In genomic region chr5:107359395-107360053, GRCm38 (mm10) we compare ENCODE assay signal across 8 mouse cellular contexts. TPM values are rescaled to one million over a fixed set of nuclear protein-coding genes. Genes with fewer than 3 reads are reported as not detected.
DNase-seq lines count a peak whose midpoint lies in the region; ATAC-seq and TF ChIP-seq lines count a peak whose summit lies in the region.

No protein-coding gene starts in this region.

- ATAC-seq in heart, embryonic 15.5 days (replicated peaks; ENCODE audit: insufficient number of reproducible peaks, insufficient read depth, low FRiP score, low read depth): peak; percentile 97
- ATAC-seq in liver, embryonic 14.5 days (ENCODE audit: insufficient read depth): peak; percentile 97
- peak; percentile 98 for ATAC-seq in neural tube, embryonic 11.5 days (ENCODE audit: insufficient read depth, low FRiP score, low TSS enrichment)
- peak; percentile 100 for ATAC-seq in stomach, postnatal 0 days (ENCODE audit: low FRiP score, low TSS enrichment)

- peak overlapping the region; percentile 72 for H3K4me3 ChIP-seq in forebrain, embryonic 10.5 days
- H3K4me3 ChIP-seq in heart, embryonic 15.5 days: peak overlapping the region; percentile 70
- H3K4me3 ChIP-seq in liver, embryonic 14.5 days (ENCODE audit: insufficient read depth in 1 of 2, low read depth in 2 of 2, low read length in 2 of 2): peak overlapping the region; percentile 58 to 90
- peak overlapping the region; percentile 59 for H3K4me3 ChIP-seq in neural tube, embryonic 11.5 days (ENCODE audit: low read depth, low read length)
- H3K4me3 ChIP-seq in stomach, postnatal 0 days (ENCODE audit: low read depth, low read length): peak overlapping the region; percentile 64

- no peaks in the 10 kb centered on the region for H3K9me3 ChIP-seq in forebrain, embryonic 10.5 days
- no peaks in the 10 kb centered on the region for H3K9me3 ChIP-seq in heart, embryonic 15.5 days (replicated peaks)
- H3K9me3 ChIP-seq in liver, embryonic 14.5 days (ENCODE audit: control insufficient read depth, low read length): no peaks in the 10 kb centered on the region
- H3K9me3 ChIP-seq in neural tube, embryonic 11.5 days (ENCODE audit: control insufficient read depth, low read length): no peaks in the 10 kb centered on the region
- H3K9me3 ChIP-seq in stomach, postnatal 0 days (ENCODE audit: control insufficient read depth, low read length): no peaks in the 10 kb centered on the region

- H3K36me3 ChIP-seq in forebrain, embryonic 10.5 days (replicated peaks): no peaks in the 10 kb centered on the region
- no peaks in the 10 kb centered on the region for H3K36me3 ChIP-seq in heart, embryonic 15.5 days
- H3K36me3 ChIP-seq in liver, embryonic 14.5 days (replicated peaks; ENCODE audit: control insufficient read depth, insufficient read depth, low read depth): no peaks in the 10 kb centered on the region
- H3K36me3 ChIP-seq in neural tube, embryonic 11.5 days (ENCODE audit: control insufficient read depth, insufficient read depth, low read length): no peaks in the 10 kb centered on the region
- H3K36me3 ChIP-seq in stomach, postnatal 0 days (ENCODE audit: control insufficient read depth, insufficient read depth, low read length): no peaks in the 10 kb centered on the region

- no peaks in the 10 kb centered on the region for H3K27me3 ChIP-seq in forebrain, embryonic 10.5 days (ENCODE audit: poor library complexity, severe bottlenecking)
- no peaks in the 10 kb centered on the region for H3K27me3 ChIP-seq in heart, embryonic 15.5 days
- H3K27me3 ChIP-seq in liver, embryonic 14.5 days (ENCODE audit: control insufficient read depth, insufficient read depth, low read length): no peaks in the 10 kb centered on the region
- no peaks in the 10 kb centered on the region for H3K27me3 ChIP-seq in neural tube, embryonic 11.5 days (ENCODE audit: control insufficient read depth, insufficient read depth, low read length)
- no peaks in the 10 kb centered on the region for H3K27me3 ChIP-seq in stomach, postnatal 0 days (ENCODE audit: control insufficient read depth, insufficient read depth, low read length)

- under 1% methylated on average over 40 of the region's 40 CpGs for WGBS in forebrain, embryonic 10.5 days
- under 1% methylated on average over 37 of the region's 40 CpGs for WGBS in heart, embryonic 15.5 days
- under 1% methylated on average over 40 of the region's 40 CpGs for WGBS in liver, embryonic 14.5 days (ENCODE audit: insufficient replicate concordance)
- 0% methylated on average over 32 of the region's 40 CpGs for WGBS in neural tube, embryonic 11.5 days
- 1% methylated on average over 36 of the region's 40 CpGs for WGBS in stomach, postnatal 0 days

- peak; percentile 82 to 94 for DNase-seq in CD8-positive naive resting alpha-beta T cell, adult 2 months (ENCODE audit: low read depth in 2 of 2, low spot score in 2 of 2)
- DNase-seq in c-Kit-positive CD71-negative TER-119-negative erythroid progenitor cells, embryonic 14.5 days (ENCODE audit: low read depth): peak; percentile 71
- peak; percentile 86 for DNase-seq in forebrain, embryonic 10.5 days (ENCODE audit: extremely low spot score, low spot score)
- peak; percentile 93 to 94 for DNase-seq in kidney, postnatal 25 days
- DNase-seq in liver, embryonic 14.5 days (ENCODE audit: low read depth in 3 of 3, low spot score in 3 of 3): peak; percentile 60 to 72 (median 62)
- peak; percentile 89 for DNase-seq in neural tube, embryonic 11.5 days (ENCODE audit: low spot score)
- DNase-seq in stomach, postnatal 0 days (ENCODE audit: low spot score): peak; percentile 95

- peak overlapping the region; percentile 81 for H3K27ac ChIP-seq in forebrain, embryonic 10.5 days
- H3K27ac ChIP-seq in heart, embryonic 15.5 days: peak overlapping the region; percentile 68
- H3K27ac ChIP-seq in liver, embryonic 14.5 days: no peak overlapping the region
- peak overlapping the region; percentile 49; the same call in 1 of the 2 replicates for H3K27ac ChIP-seq in neural tube, embryonic 11.5 days (ENCODE audit: low read depth, low read length)
- peak overlapping the region; percentile 70 for H3K27ac ChIP-seq in stomach, postnatal 0 days (replicated peaks)

- H3K4me1 ChIP-seq in forebrain, embryonic 10.5 days: peaks cover 7% of the 10 kb centered on the region; the same call in 1 of the 2 replicates
- peaks cover 3% of the 10 kb centered on the region; the same call in 1 of the 2 replicates for H3K4me1 ChIP-seq in heart, embryonic 15.5 days (replicated peaks)
- no peaks in the 10 kb centered on the region for H3K4me1 ChIP-seq in liver, embryonic 14.5 days (replicated peaks; ENCODE audit: control insufficient read depth in 2 of 2, insufficient read depth in 2 of 2, low read length in 1 of 2)
- no peaks in the 10 kb centered on the region for H3K4me1 ChIP-seq in neural tube, embryonic 11.5 days (ENCODE audit: control insufficient read depth, insufficient read depth, low read length)
- H3K4me1 ChIP-seq in stomach, postnatal 0 days (replicated peaks; ENCODE audit: control insufficient read depth, insufficient read depth): no peaks in the 10 kb centered on the region

- no peak for TF ChIP-seq EP300 in liver, embryonic 14.5 days (IDR thresholded peaks at IDR 0.05; ENCODE audit: low read depth)
- TF ChIP-seq EP300 in stomach, postnatal 0 days (optimal IDR thresholded peaks at IDR 0.05): no peak

- TF ChIP-seq CTCF in liver, embryonic 14.5 days (IDR thresholded peaks at IDR 0.05; ENCODE audit: low read depth): no peak
- TF ChIP-seq CTCF in stomach, postnatal 0 days (IDR thresholded peaks at IDR 0.05; ENCODE audit: low read depth): no peak

- peak overlapping the region; percentile 63 for H3K9ac ChIP-seq in heart, embryonic 15.5 days
- peak overlapping the region; percentile 62 for H3K9ac ChIP-seq in liver, embryonic 14.5 days (replicated peaks)
- H3K9ac ChIP-seq in neural tube, embryonic 11.5 days (ENCODE audit: low read length): peak overlapping the region; percentile 54
- peak overlapping the region; percentile 70 for H3K9ac ChIP-seq in stomach, postnatal 0 days (ENCODE audit: low read length)

- H3K4me2 ChIP-seq in heart, embryonic 15.5 days: peak overlapping the region; percentile 68
- peak overlapping the region; percentile 79 for H3K4me2 ChIP-seq in liver, embryonic 14.5 days (ENCODE audit: low read depth)
- H3K4me2 ChIP-seq in neural tube, embryonic 11.5 days (ENCODE audit: low read depth): peak overlapping the region; percentile 48
- peak overlapping the region; percentile 55 for H3K4me2 ChIP-seq in stomach, postnatal 0 days (replicated peaks; ENCODE audit: low read depth)

RNA-seq across cellular contexts. Expression of gene Brdt, which starts 28.6 kb away (rescaled TPM):
- polyA plus RNA-seq in forebrain, embryonic 10.5 days (2016; fragmentation: Nextera tagmentation; extraction: Ambion mirVana): 0.77 TPM in 2 replicates
- polyA plus RNA-seq in heart, embryonic 15.5 days (2015; fragmentation: Nextera tagmentation; extraction: Ambion mirVana): 0.62 and 1.1 TPM in 2 replicates
- polyA plus RNA-seq in liver, embryonic 14.5 days (2012; rRNA removed): 0.09 and 0.16 TPM in 2 replicates
- 0.05 and 0.11 TPM in 2 replicates for polyA plus RNA-seq in liver, embryonic 14.5 days (2014; fragmentation: Nextera tagmentation; extraction: Ambion mirVana)
- 1.8 and 2.9 TPM in 2 replicates for polyA plus RNA-seq in neural tube, embryonic 11.5 days (2014; fragmentation: Nextera tagmentation; extraction: Ambion mirVana)
- polyA plus RNA-seq in stomach, postnatal 0 days (2015; fragmentation: Nextera tagmentation; extraction: Ambion mirVana): 1.1 and 1.3 TPM in 2 replicates

RNA-seq across cellular contexts. Expression of gene Ephx4, which starts 43.0 kb away (rescaled TPM):
- polyA plus RNA-seq in forebrain, embryonic 10.5 days (2016; fragmentation: Nextera tagmentation; extraction: Ambion mirVana): 0.68 and 0.75 TPM in 2 replicates
- polyA plus RNA-seq in heart, embryonic 15.5 days (2015; fragmentation: Nextera tagmentation; extraction: Ambion mirVana): 1.0 and 1.4 TPM in 2 replicates
- 0.03 TPM in 1 of 2 replicates, not detected in the other for polyA plus RNA-seq in liver, embryonic 14.5 days (2012; rRNA removed)
- not detected in 2 replicates for polyA plus RNA-seq in liver, embryonic 14.5 days (2014; fragmentation: Nextera tagmentation; extraction: Ambion mirVana)
- polyA plus RNA-seq in neural tube, embryonic 11.5 days (2014; fragmentation: Nextera tagmentation; extraction: Ambion mirVana): 1.4 and 1.7 TPM in 2 replicates
- polyA plus RNA-seq in stomach, postnatal 0 days (2015; fragmentation: Nextera tagmentation; extraction: Ambion mirVana): 4.7 and 6.1 TPM in 2 replicates
